ENCODE assay signal across 8 mouse cellular contexts in the genomic region with DNA sequence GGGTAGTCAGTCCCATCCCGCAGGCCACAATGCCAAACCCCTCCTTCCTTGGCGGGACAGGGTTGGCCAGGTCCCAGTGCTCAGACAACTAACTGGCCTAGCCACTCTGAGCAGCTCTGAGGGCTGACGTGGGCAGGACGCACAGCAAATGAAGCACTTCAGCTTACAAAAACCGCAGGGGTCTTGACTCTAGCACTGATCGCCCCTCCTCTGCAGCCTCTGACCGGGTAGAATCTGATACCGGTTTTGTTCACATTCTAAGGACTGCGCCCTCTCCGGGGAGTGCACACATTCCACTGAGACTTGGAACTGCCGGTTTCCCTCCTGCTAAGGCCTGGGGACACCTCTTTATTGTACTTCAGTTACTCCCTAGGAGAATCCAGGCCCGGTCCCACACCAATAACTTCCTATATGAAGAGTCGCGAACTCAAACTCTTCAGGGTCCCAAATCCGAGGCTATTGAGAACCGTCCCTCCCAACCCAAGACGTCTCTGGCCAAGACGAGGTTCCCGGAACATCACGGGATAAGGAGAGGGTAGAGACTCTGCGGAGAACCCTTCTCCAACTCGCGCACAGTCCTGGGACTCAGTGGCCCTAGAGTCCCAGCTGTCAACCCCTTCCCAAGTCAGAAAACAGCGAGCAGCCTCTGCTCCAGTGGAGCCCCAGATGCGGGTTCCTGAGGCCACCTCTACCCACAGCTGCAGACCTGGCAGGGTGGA. TPM values are rescaled to one million over a fixed set of nuclear protein-coding genes. Genes with fewer than 3 reads are reported as not detected.
A peak's percentile ranks its signal among the peaks of the same experiment; 100 is the strongest.
DNase-seq lines count a peak whose midpoint lies in the region; ATAC-seq and TF ChIP-seq lines count a peak whose summit lies in the region.

No protein-coding gene starts in this region.

- H3K27ac ChIP-seq in cerebellum, adult 2 months (ENCODE audit: insufficient read depth, low read length), result peak overlapping the region; percentile 70
- no peak overlapping the region for H3K27ac ChIP-seq in forebrain, postnatal 0 days (ENCODE audit: low read depth, low read length)
- no peak overlapping the region for H3K27ac ChIP-seq in hindbrain, embryonic 12.5 days

- peak; percentile 45 for ATAC-seq in forebrain, postnatal 0 days
- peak; percentile 36 for ATAC-seq in hindbrain, embryonic 12.5 days (ENCODE audit: low FRiP score)

- H3K4me2 ChIP-seq in forebrain, postnatal 0 days (ENCODE audit: low read depth), result peak overlapping the region; percentile 87
- peak overlapping the region; percentile 82 for H3K4me2 ChIP-seq in hindbrain, embryonic 12.5 days (replicated peaks)

- 2% methylated on average over 25 of the region's 25 CpGs for WGBS in cerebellum, adult 2 months
- WGBS in forebrain, postnatal 0 days, result under 1% methylated on average over 25 of the region's 25 CpGs
- under 1% methylated on average over 25 of the region's 25 CpGs for WGBS in hindbrain, embryonic 12.5 days

- no peaks in the 10 kb centered on the region for H3K27me3 ChIP-seq in cerebellum, adult 2 months (ENCODE audit: control insufficient read depth, insufficient read depth, low read length)
- H3K27me3 ChIP-seq in forebrain, postnatal 0 days (ENCODE audit: insufficient read depth, low read length), result peaks cover 23% of the 10 kb centered on the region
- H3K27me3 ChIP-seq in hindbrain, embryonic 12.5 days, result peaks cover 6% of the 10 kb centered on the region; the same call in 1 of the 2 replicates

- H3K9me3 ChIP-seq in forebrain, postnatal 0 days (ENCODE audit: low read length), result no peaks in the 10 kb centered on the region
- H3K9me3 ChIP-seq in hindbrain, embryonic 12.5 days (replicated peaks), result no peaks in the 10 kb centered on the region

- DNase-seq in Muller cell, postnatal 12 days (ENCODE audit: inconsistent ontology term), result peak; percentile 97
- peak; percentile 92 to 96 for DNase-seq in cerebellum, adult 2 months
- DNase-seq in forebrain, postnatal 0 days, result peak; percentile 25
- DNase-seq in layer of hippocampus, postnatal 36 days, result peak; percentile 59 to 68
- peak; percentile 77 to 87 for DNase-seq in lung, postnatal 4 days
- DNase-seq in right cerebral cortex, postnatal 25 days, result peak; percentile 21
- no peak for DNase-seq in spleen, postnatal 10 days (ENCODE audit: low spot score in 2 of 2)

- H3K9ac ChIP-seq in forebrain, postnatal 0 days, result peak overlapping the region; percentile 31; the same call in 1 of the 2 replicates
- H3K9ac ChIP-seq in hindbrain, embryonic 12.5 days, result peak overlapping the region; percentile 43

- H3K36me3 ChIP-seq in forebrain, postnatal 0 days (ENCODE audit: insufficient read depth), result no peaks in the 10 kb centered on the region
- no peaks in the 10 kb centered on the region for H3K36me3 ChIP-seq in hindbrain, embryonic 12.5 days

- peak overlapping the region; percentile 72 for H3K4me3 ChIP-seq in cerebellum, adult 2 months (replicated peaks; ENCODE audit: insufficient read depth, low read depth, low read length)
- peak overlapping the region; percentile 41 for H3K4me3 ChIP-seq in forebrain, postnatal 0 days (ENCODE audit: low read depth, low read length)
- H3K4me3 ChIP-seq in hindbrain, embryonic 12.5 days, result peak overlapping the region; percentile 48

- no peak for TF ChIP-seq CTCF in cerebellum, adult 2 months (IDR thresholded peaks at IDR 0.05; ENCODE audit: borderline replicate concordance, insufficient read depth, low read depth, low read length)
- no peak for TF ChIP-seq CTCF in forebrain, postnatal 0 days (IDR thresholded peaks at IDR 0.05; ENCODE audit: low read depth)

- peaks cover 12% of the 10 kb centered on the region for H3K4me1 ChIP-seq in cerebellum, adult 2 months (ENCODE audit: control insufficient read depth, insufficient read depth, low read length)
- H3K4me1 ChIP-seq in forebrain, postnatal 0 days (ENCODE audit: insufficient read depth), result peaks cover 12% of the 10 kb centered on the region; the same call in 1 of the 2 replicates
- peaks cover 7% of the 10 kb centered on the region; the same call in 1 of the 2 replicates for H3K4me1 ChIP-seq in hindbrain, embryonic 12.5 days

- peak; percentile 29; the same call in 1 of the 2 replicates for TF ChIP-seq POLR2A in cerebellum, adult 2 months (IDR thresholded peaks at IDR 0.05; ENCODE audit: borderline replicate concordance, insufficient read depth, low read length)

RNA-seq across cellular contexts. Expression of a gene that starts 0.5 kb away (rescaled TPM):
- 8.2 and 10.2 TPM in 2 replicates for polyA plus RNA-seq in cerebellum, adult 2 months (2012; rRNA removed)
- 0.62 and 0.86 TPM in 2 replicates for total RNA-seq in forebrain, postnatal 0 days (2014; rRNA removed)
- polyA plus RNA-seq in forebrain, postnatal 0 days (2015; fragmentation: Nextera tagmentation; extraction: Ambion mirVana), result 0.52 and 0.54 TPM in 2 replicates
- polyA plus RNA-seq in hindbrain, embryonic 12.5 days (2016; fragmentation: Nextera tagmentation; extraction: Ambion mirVana), result 1.8 and 2.1 TPM in 2 replicates
- 1 to 10 TPM; 2.4 to 4.3 TPM for total RNA-seq in layer of hippocampus, postnatal 36 days (2021)

RNA-seq across cellular contexts. Expression of a gene that starts 43.9 kb away (rescaled TPM):
- polyA plus RNA-seq in cerebellum, adult 2 months (2012; rRNA removed), result 36.8 and 39.3 TPM in 2 replicates
- total RNA-seq in forebrain, postnatal 0 days (2014; rRNA removed), result 76.9 and 100 TPM in 2 replicates
- polyA plus RNA-seq in forebrain, postnatal 0 days (2015; fragmentation: Nextera tagmentation; extraction: Ambion mirVana), result 74.9 and 83.0 TPM in 2 replicates
- polyA plus RNA-seq in hindbrain, embryonic 12.5 days (2016; fragmentation: Nextera tagmentation; extraction: Ambion mirVana), result 79.8 and 80.1 TPM in 2 replicates
- total RNA-seq in layer of hippocampus, postnatal 36 days (2021), result 10 to 100 TPM; 19.3 to 20.6 TPM

RNA-seq across cellular contexts. Expression of a gene that starts 44.3 kb away (rescaled TPM):
- polyA plus RNA-seq in cerebellum, adult 2 months (2012; rRNA removed), result 32.8 and 33.1 TPM in 2 replicates
- 18.2 and 24.9 TPM in 2 replicates for total RNA-seq in forebrain, postnatal 0 days (2014; rRNA removed)
- 12.8 and 20.8 TPM in 2 replicates for polyA plus RNA-seq in forebrain, postnatal 0 days (2015; fragmentation: Nextera tagmentation; extraction: Ambion mirVana)
- 21.4 and 22.3 TPM in 2 replicates for polyA plus RNA-seq in hindbrain, embryonic 12.5 days (2016; fragmentation: Nextera tagmentation; extraction: Ambion mirVana)
- 10 to 100 TPM; 25.7 to 26.3 TPM for total RNA-seq in layer of hippocampus, postnatal 36 days (2021)

Comparison
In these comparisons a context has a peak if more than half of its experiments do, and no peak if none do; other contexts are left out.
1. DNase-seq: peak in Muller cell, postnatal 12 days (single experiment), cerebellum, adult 2 months (2 of 2), forebrain, postnatal 0 days (single experiment), layer of hippocampus, postnatal 36 days (2 of 2), lung, postnatal 4 days (2 of 2) and right cerebral cortex, postnatal 25 days (single experiment); none in spleen, postnatal 10 days (0 of 2).
2. Peak in every context shown above with its lines, with median percentiles within 50 percentile points of each other: H3K4me3 ChIP-seq.